Mouse (Mus musculus): ENCODE measurements around the gene Dagla. TPM values are rescaled to one million over a fixed set of nuclear protein-coding genes. Genes with fewer than 3 reads are reported as not detected.

Gene Dagla
- polyA plus RNA-seq, 1 experiment from 2014 or later = 3.1 TPM

- 39% methylated on average over 9 of the region's 9 CpGs for WGBS
- no peak overlapping the region for H3K27ac ChIP-seq
- H3K4me1 ChIP-seq = no peaks in the 10 kb centered on the region
- peaks cover 22% of the 10 kb centered on the region for H3K27me3 ChIP-seq
- H3K36me3 ChIP-seq = no peaks in the 10 kb centered on the region
- no peaks in the 10 kb centered on the region for H3K9me3 ChIP-seq
- no peak for ATAC-seq (ENCODE audit: insufficient number of reproducible peaks, low FRiP score, low TSS enrichment, low read depth)
- no peak overlapping the region for H3K4me2 ChIP-seq
- no peak overlapping the region for H3K9ac ChIP-seq
- no peak overlapping the region for H3K4me3 ChIP-seq
Observed at GRCm38 (mm10) chr19:10333545-10334252, 29.0 kb upstream of the Dagla start.

GRCm38 (mm10) chr19:10331706-10332105 is 27.0 kb upstream of the Dagla start:
- no peaks in the 10 kb centered on the region for H3K36me3 ChIP-seq
- 63% methylated on average over 4 of the region's 4 CpGs for WGBS
- no peak for ATAC-seq (ENCODE audit: insufficient number of reproducible peaks, low FRiP score, low TSS enrichment, low read depth)
- no peak overlapping the region for H3K4me2 ChIP-seq
- no peak overlapping the region for H3K27ac ChIP-seq
- H3K9me3 ChIP-seq = no peaks in the 10 kb centered on the region
- no peak overlapping the region for H3K4me3 ChIP-seq
- H3K4me1 ChIP-seq = no peaks in the 10 kb centered on the region
- H3K9ac ChIP-seq = no peak overlapping the region
- peaks cover 17% of the 10 kb centered on the region for H3K27me3 ChIP-seq

- no peak overlapping the region for H3K27ac ChIP-seq
- no peaks in the 10 kb centered on the region for H3K4me1 ChIP-seq
- no peak for ATAC-seq (ENCODE audit: insufficient number of reproducible peaks, low FRiP score, low TSS enrichment, low read depth)
- H3K4me2 ChIP-seq = no peak overlapping the region
- WGBS = 79% methylated on average over 8 of the region's 8 CpGs
- H3K9me3 ChIP-seq = no peaks in the 10 kb centered on the region
- no peaks in the 10 kb centered on the region for H3K36me3 ChIP-seq
- peaks cover 9% of the 10 kb centered on the region; the same call in 1 of the 2 replicates for H3K27me3 ChIP-seq
- H3K4me3 ChIP-seq = no peak overlapping the region
- no peak overlapping the region for H3K9ac ChIP-seq
Observed at GRCm38 (mm10) chr19:10329033-10329432, 24.4 kb upstream of the Dagla start.

GRCm38 (mm10) chr19:10326609-10327008 is 21.9 kb upstream of the Dagla start:
- Histone ChIP-seq H3K4me2 (no peak overlapping the region), H3K36me3 (no peaks in the 10 kb centered on the region), H3K27ac (no peak overlapping the region), H3K4me3 (no peak overlapping the region), H3K9me3 (no peaks in the 10 kb centered on the region), H3K27me3 (peaks cover 4% of the 10 kb centered on the region; the same call in 1 of the 2 replicates), H3K9ac (no peak overlapping the region), H3K4me1 (0 out of 2 replicates have a peak, but pooled peaks cover 2% of the 10 kb centered on the region)
- 46% methylated on average over 3 of the region's 3 CpGs for WGBS
- no peak for ATAC-seq (ENCODE audit: insufficient number of reproducible peaks, low FRiP score, low TSS enrichment, low read depth)

- Histone ChIP-seq H3K9ac (no peak overlapping the region), H3K4me3 (no peak overlapping the region), H3K4me2 (no peak overlapping the region), H3K27ac (no peak overlapping the region), H3K36me3 (no peaks in the 10 kb centered on the region), H3K9me3 (no peaks in the 10 kb centered on the region), H3K4me1 (0 out of 2 replicates have a peak, but pooled peaks cover 2% of the 10 kb centered on the region), H3K27me3 (no peaks in the 10 kb centered on the region)
- 67% methylated on average over 5 of the region's 5 CpGs for WGBS
- ATAC-seq (ENCODE audit: insufficient number of reproducible peaks, low FRiP score, low TSS enrichment, low read depth) = no peak
Observed at GRCm38 (mm10) chr19:10323860-10324259, 19.2 kb upstream of the Dagla start.

- no peak overlapping the region for H3K4me3 ChIP-seq
- H3K27ac ChIP-seq = no peak overlapping the region
- no peak for ATAC-seq (ENCODE audit: insufficient number of reproducible peaks, low FRiP score, low TSS enrichment, low read depth)
- H3K36me3 ChIP-seq = no peaks in the 10 kb centered on the region
- no peaks in the 10 kb centered on the region for H3K9me3 ChIP-seq
- WGBS = 48% methylated on average over 9 of the region's 9 CpGs
- H3K4me2 ChIP-seq = no peak overlapping the region
- H3K27me3 ChIP-seq = no peaks in the 10 kb centered on the region
- 0 out of 2 replicates have a peak, but pooled peaks cover 2% of the 10 kb centered on the region for H3K4me1 ChIP-seq
- H3K9ac ChIP-seq = no peak overlapping the region
Observed at GRCm38 (mm10) chr19:10323362-10323837, 18.7 kb upstream of the Dagla start.

- Histone ChIP-seq H3K27ac (no peak overlapping the region), H3K4me3 (no peak overlapping the region)
- ATAC-seq (ENCODE audit: insufficient number of reproducible peaks, low FRiP score, low TSS enrichment, low read depth) = no peak
Observed at GRCm38 (mm10) chr19:10317795-10318194, 13.1 kb upstream of the Dagla start.

GRCm38 (mm10) chr19:10317358-10317757 is 12.7 kb upstream of the Dagla start:
- no peak overlapping the region for H3K9ac ChIP-seq
- no peak overlapping the region for H3K4me2 ChIP-seq
- H3K4me3 ChIP-seq = no peak overlapping the region
- no peak for ATAC-seq (ENCODE audit: insufficient number of reproducible peaks, low FRiP score, low TSS enrichment, low read depth)
- WGBS = 80% methylated on average over 2 of the region's 2 CpGs
- H3K27me3 ChIP-seq = no peaks in the 10 kb centered on the region
- no peaks in the 10 kb centered on the region for H3K36me3 ChIP-seq
- no peaks in the 10 kb centered on the region for H3K9me3 ChIP-seq
- H3K27ac ChIP-seq = no peak overlapping the region
- 0 out of 2 replicates have a peak, but pooled peaks cover 6% of the 10 kb centered on the region for H3K4me1 ChIP-seq

More at GRCm38 (mm10) chr19:10317795-10318194, 13.1 kb upstream of the Dagla start:
- Histone ChIP-seq H3K4me1 (0 out of 2 replicates have a peak, but pooled peaks cover 6% of the 10 kb centered on the region), H3K36me3 (no peaks in the 10 kb centered on the region), H3K9me3 (no peaks in the 10 kb centered on the region), H3K27me3 (no peaks in the 10 kb centered on the region), H3K4me2 (no peak overlapping the region), H3K9ac (no peak overlapping the region)
- 65% methylated on average over 4 of the region's 4 CpGs for WGBS

GRCm38 (mm10) chr19:10316956-10317355 is 12.3 kb upstream of the Dagla start:
- Histone ChIP-seq H3K36me3 (no peaks in the 10 kb centered on the region), H3K9ac (no peak overlapping the region), H3K4me3 (no peak overlapping the region), H3K9me3 (no peaks in the 10 kb centered on the region), H3K27ac (no peak overlapping the region), H3K4me1 (0 out of 2 replicates have a peak, but pooled peaks cover 6% of the 10 kb centered on the region), H3K4me2 (no peak overlapping the region), H3K27me3 (no peaks in the 10 kb centered on the region)
- ATAC-seq (ENCODE audit: insufficient number of reproducible peaks, low FRiP score, low TSS enrichment, low read depth) = no peak
- 51% methylated on average over 4 of the region's 4 CpGs for WGBS

GRCm38 (mm10) chr19:10312072-10312471 is 7.4 kb upstream of the Dagla start:
- peaks cover 7% of the 10 kb centered on the region; the same call in 1 of the 2 replicates for H3K27me3 ChIP-seq
- WGBS = 59% methylated on average over 8 of the region's 8 CpGs
- H3K27ac ChIP-seq = no peak overlapping the region
- no peak for ATAC-seq (ENCODE audit: insufficient number of reproducible peaks, low FRiP score, low TSS enrichment, low read depth)
- H3K4me2 ChIP-seq = no peak overlapping the region
- H3K36me3 ChIP-seq = no peaks in the 10 kb centered on the region
- H3K9me3 ChIP-seq = no peaks in the 10 kb centered on the region
- peaks cover 12% of the 10 kb centered on the region for H3K4me1 ChIP-seq
- no peak overlapping the region for H3K9ac ChIP-seq
- no peak overlapping the region for H3K4me3 ChIP-seq

GRCm38 (mm10) chr19:10308990-10309389 is 4.3 kb upstream of the Dagla start:
- Histone ChIP-seq H3K9ac (no peak overlapping the region), H3K9me3 (no peaks in the 10 kb centered on the region), H3K4me3 (no peak overlapping the region), H3K27ac (0 out of 2 replicates have a peak overlapping the region, but pooled peaks have one; percentile 38), H3K36me3 (no peaks in the 10 kb centered on the region), H3K4me1 (peaks cover 21% of the 10 kb centered on the region), H3K27me3 (peaks cover 19% of the 10 kb centered on the region), H3K4me2 (no peak overlapping the region)
- ATAC-seq (ENCODE audit: insufficient number of reproducible peaks, low FRiP score, low TSS enrichment, low read depth) = no peak
- 51% methylated on average over 2 of the region's 2 CpGs for WGBS

GRCm38 (mm10) chr19:10307941-10308340 is 3.3 kb upstream of the Dagla start:
- Histone ChIP-seq H3K27me3 (peaks cover 29% of the 10 kb centered on the region), H3K36me3 (no peaks in the 10 kb centered on the region), H3K9me3 (no peaks in the 10 kb centered on the region), H3K9ac (no peak overlapping the region), H3K4me3 (no peak overlapping the region), H3K27ac (peak overlapping the region; percentile 47), H3K4me1 (peaks cover 21% of the 10 kb centered on the region), H3K4me2 (no peak overlapping the region)
- 27% methylated on average over 6 of the region's 6 CpGs for WGBS
- no peak for ATAC-seq (ENCODE audit: insufficient number of reproducible peaks, low FRiP score, low TSS enrichment, low read depth)

All from limb, embryonic 15.5 days (tissue).